Mouse (Mus musculus) lung, adult 2 months (tissue): ENCODE results near the gene Macf1. TPM values are rescaled to one million over a fixed set of nuclear protein-coding genes. Genes with fewer than 3 reads are reported as not detected.
"Not testable (repeated sequence)": the region's sequence is repeated elsewhere in the genome, so short reads cannot be mapped to it uniquely, and the experiment has no call there.

Source experiments
- DNase-seq: peaks from one replicate; pipeline ENCODE4 v3.0.0; 2022
- H3K4me1 ChIP-seq: fragments of 200-500 bp; 2 replicates; pipeline ENCODE4 v1.6.1; 2011; ENCODE audit warnings: low read length; ENCODE audit not compliant: control insufficient read depth, insufficient read depth
- H3K4me3 ChIP-seq: fragments of 200-500 bp; replicated peaks from 2 replicates; pipeline ENCODE3; 2011; ENCODE audit warnings: low read depth, mild to moderate bottlenecking, control low read depth, low read length; ENCODE audit errors: extremely low read depth
- CTCF ChIP-seq: fragments of 200-500 bp; IDR thresholded peaks from 2 replicates; pipeline ENCODE4 v1.5.1; 2011; ENCODE audit warnings: mild to moderate bottlenecking, low read length, control low read depth; ENCODE audit not compliant: insufficient read depth
- POLR2A ChIP-seq: fragments of 200-500 bp; IDR thresholded peaks from 2 replicates; pipeline ENCODE4 v1.6.1; 2011; ENCODE audit warnings: low read depth, mild to moderate bottlenecking, control low read depth, low read length, borderline replicate concordance; ENCODE audit errors: extremely low read depth
- WGBS: fragments of 180-500 bp; shearing (Covaris S2); methylation state at CpG from one replicate; pipeline ENCODE4 v1.1.7; 2018; 5-methylcytosine and 5-hydroxymethylcytosine counted together
- polyA plus RNA-seq: library from polyadenylated mRNA; depleted of rRNA; stranded (reverse); fragments of >200 nt; gene quantifications from 2 replicates; pipeline ENCODE4 v1.2.3, GENCODE M21; 2012; rRNA removed

Macf1 gene
- polyA plus RNA-seq, 1 experiment: 249 TPM

- 45% methylated on average over 3 of the region's 3 CpGs for WGBS
- DNase-seq: no peak
- no peak for TF ChIP-seq POLR2A
- TF ChIP-seq CTCF: no peak
- Histone ChIP-seq H3K4me1 (no peaks in the 10 kb centered on the region), H3K4me3 (no peak overlapping the region)
These were observed 358.1 kb downstream of the Macf1 start for GRCm38 (mm10) chr4:123326087-123326486.

- no peak for DNase-seq
- no peaks in the 10 kb centered on the region for H3K4me1 ChIP-seq
- no peak within 1 kb of the TSS for H3K4me3 ChIP-seq
- 20% methylated on average over 13 of the region's 13 CpGs for WGBS
- TF ChIP-seq POLR2A (no peak), CTCF (no peak)
These were observed 360.6 kb downstream of the Macf1 start, which contains the start of gene Oxct2a for GRCm38 (mm10) chr4:123323534-123323933. Gene Oxct2a, minus strand, starts transcription at chr4:123323634.

GRCm38 (mm10) chr4:123322910-123323309 lies 361.2 kb downstream of the Macf1 start:
- H3K4me1 ChIP-seq: not testable (repeated sequence)

GRCm38 (mm10) chr4:123314497-123314896 lies 369.7 kb downstream of the Macf1 start:
- 90% methylated on average over 3 of the region's 3 CpGs for WGBS
- no peak for DNase-seq
- TF ChIP-seq POLR2A: no peak
- no peak for TF ChIP-seq CTCF
- Histone ChIP-seq H3K4me3 (no peak overlapping the region), H3K4me1 (no peaks in the 10 kb centered on the region)

More at GRCm38 (mm10) chr4:123322910-123323309, 361.2 kb downstream of the Macf1 start:
- DNase-seq, H3K4me3 ChIP-seq: not testable (repeated sequence)
- whole genome bisulfite sequencing: 8% methylated on average over 29 of the region's 38 CpGs

GRCm38 (mm10) chr4:123313010-123313409 lies 371.1 kb downstream of the Macf1 start:
- WGBS: 53% methylated on average over 6 of the region's 6 CpGs
- TF ChIP-seq POLR2A (no peak), CTCF (no peak)

GRCm38 (mm10) chr4:123311845-123312244 lies 372.3 kb downstream of the Macf1 start:
- Histone ChIP-seq H3K4me3 (no peak overlapping the region), H3K4me1 (no peaks in the 10 kb centered on the region)
- TF ChIP-seq CTCF: no peak
- no peak for TF ChIP-seq POLR2A
- DNase-seq: no peak
- 76% methylated on average over 7 of the region's 7 CpGs for WGBS

More at GRCm38 (mm10) chr4:123313010-123313409, 371.1 kb downstream of the Macf1 start:
- DNase-seq: no peak
- Histone ChIP-seq H3K4me1 (no peaks in the 10 kb centered on the region), H3K4me3 (no peak overlapping the region)

- 34% methylated on average over 3 of the region's 3 CpGs for WGBS
- no peak for TF ChIP-seq CTCF
- no peak for TF ChIP-seq POLR2A
- no peak for DNase-seq
- H3K4me3 ChIP-seq: no peak overlapping the region
- H3K4me1 ChIP-seq: 0 out of 2 replicates have a peak, but pooled peaks cover 2% of the 10 kb centered on the region
These were observed 375.9 kb downstream of the Macf1 start for GRCm38 (mm10) chr4:123308292-123308691.

- DNase-seq: no peak
- Histone ChIP-seq H3K4me3 (no peak overlapping the region), H3K4me1 (0 out of 2 replicates have a peak, but pooled peaks cover 2% of the 10 kb centered on the region)
- TF ChIP-seq CTCF (no peak), POLR2A (no peak)
- WGBS: 88% methylated on average over 10 of the region's 10 CpGs
These were observed 377.2 kb downstream of the Macf1 start for GRCm38 (mm10) chr4:123306999-123307398.

GRCm38 (mm10) chr4:123305789-123306188 lies 378.4 kb downstream of the Macf1 start:
- Histone ChIP-seq H3K4me1 (0 out of 2 replicates have a peak, but pooled peaks cover 2% of the 10 kb centered on the region), H3K4me3 (no peak overlapping the region)
- DNase-seq: peak; percentile 45
- TF ChIP-seq POLR2A (no peak), CTCF (peak; percentile 43; the same call in 1 of the 2 replicates)
- 8% methylated on average over 3 of the region's 3 CpGs for WGBS

Other genes with a start within 250 kb of the Macf1 start
- gene Ndufs5, start 33.8 kb upstream of the Macf1 start, polyA plus RNA-seq: 24.3 and 54.2 TPM in 2 replicates
- 23.6 and 27.8 TPM in 2 replicates for gene Akirin1, start 66.0 kb upstream of the Macf1 start, polyA plus RNA-seq
- 0.29 and 0.66 TPM in 2 replicates for gene Rhbdl2, start 103.5 kb upstream of the Macf1 start, polyA plus RNA-seq
- not detected in 2 replicates for gene 4933427I04Rik, start 175.3 kb upstream of the Macf1 start, polyA plus RNA-seq
- gene Mycbp, start 220.5 kb upstream of the Macf1 start, polyA plus RNA-seq: 10.7 and 15.7 TPM in 2 replicates
- 39.9 and 49.6 TPM in 2 replicates for gene Rragc, start 233.1 kb upstream of the Macf1 start, polyA plus RNA-seq
- not detected in 2 replicates for gene 4930535I16Rik, start 233.7 kb upstream of the Macf1 start, polyA plus RNA-seq